Mouse (Mus musculus) embryonic facial prominence, embryonic 12.5 days (tissue): Measurements from ENCODE around the gene Lrp10. TPM values are rescaled to one million over a fixed set of nuclear protein-coding genes. Genes with fewer than 3 reads are reported as not detected.

ENCODE experiments used
- ATAC-seq: fragments of 200-750 bp; cut with Nextera tagmentation; 2 replicates; pipeline ENCODE4 v1.8.0; 2017; ENCODE audit not compliant: insufficient number of reproducible peaks, insufficient read depth, low FRiP score, low TSS enrichment
- H3K27ac ChIP-seq: fragments of 300-500 bp; sonication (generic); 2 replicates; pipeline ENCODE4 v1.5.1; 2016; ENCODE audit warnings: mild to moderate bottlenecking
- H3K27me3 ChIP-seq: fragments of 300-500 bp; sonication (generic); 2 replicates; pipeline ENCODE4 v1.6.1; 2016; ENCODE audit warnings: mild to moderate bottlenecking, moderate library complexity
- H3K36me3 ChIP-seq: fragments of 300-500 bp; sonication (generic); 2 replicates; pipeline ENCODE4 v1.6.1; 2016; ENCODE audit warnings: mild to moderate bottlenecking
- H3K4me1 ChIP-seq: fragments of 300-500 bp; sonication (generic); 2 replicates; pipeline ENCODE4 v1.6.1; 2016
- H3K4me2 ChIP-seq: fragments of 300-500 bp; sonication (generic); replicated peaks from 2 replicates; pipeline ENCODE4 v1.6.1; 2016; ENCODE audit warnings: mild to moderate bottlenecking, moderate library complexity
- H3K4me3 ChIP-seq: fragments of 300-500 bp; sonication (generic); 2 replicates; pipeline ENCODE4 v1.5.1; 2016; ENCODE audit warnings: mild to moderate bottlenecking
- H3K9ac ChIP-seq: fragments of 300-500 bp; sonication (generic); 2 replicates; pipeline ENCODE4 v1.6.1; 2016; ENCODE audit warnings: mild to moderate bottlenecking, moderate library complexity
- H3K9me3 ChIP-seq: fragments of 300-500 bp; sonication (generic); 2 replicates; pipeline ENCODE4 v1.6.1; 2016; ENCODE audit warnings: mild to moderate bottlenecking, moderate library complexity
- WGBS: fragments of 180-500 bp; shearing (Covaris S2); methylation state at CpG from one replicate; pipeline ENCODE4 v1.1.7; 2016; 5-methylcytosine and 5-hydroxymethylcytosine counted together
- polyA plus RNA-seq: library from polyadenylated mRNA; unstranded; fragments of >200 nt; fragmentation: Nextera tagmentation; extraction: Ambion mirVana; gene quantifications from 2 replicates; pipeline ENCODE4 v1.2.1, GENCODE M21; 2016

The Lrp10 gene
- polyA plus RNA-seq, 1 experiment from 2014 or later = 34.6 TPM

DNA sequence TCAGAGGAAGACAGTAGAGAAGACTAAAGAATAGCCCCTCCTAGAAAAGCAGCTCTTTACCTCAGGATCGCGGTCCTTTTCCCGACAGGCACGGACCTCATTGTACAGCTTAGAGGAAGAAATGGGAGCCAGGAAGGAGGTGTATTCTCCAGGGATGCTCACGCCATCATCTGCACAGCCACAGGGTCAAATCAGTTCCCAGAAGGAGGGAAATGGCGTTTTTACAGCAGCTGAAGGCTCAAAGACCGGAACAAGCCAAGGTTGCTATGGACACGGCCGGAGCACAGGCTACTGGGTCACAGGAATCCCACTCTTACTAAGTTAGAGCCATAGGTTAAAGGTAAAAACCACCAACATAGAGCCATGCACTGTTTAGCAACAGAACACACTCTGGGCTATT is 45.8 kb downstream of the Lrp10 start:
- 91% methylated on average over 9 of the region's 9 CpGs for WGBS
- Histone ChIP-seq H3K4me1 (no peaks in the 10 kb centered on the region), H3K9ac (no peak overlapping the region), H3K27ac (no peak overlapping the region), H3K9me3 (0 out of 2 replicates have a peak, but pooled peaks cover 4% of the 10 kb centered on the region), H3K27me3 (no peaks in the 10 kb centered on the region), H3K4me3 (no peak overlapping the region), H3K4me2 (no peak overlapping the region), H3K36me3 (peaks cover 91% of the 10 kb centered on the region)
- no peak for ATAC-seq

DNA sequence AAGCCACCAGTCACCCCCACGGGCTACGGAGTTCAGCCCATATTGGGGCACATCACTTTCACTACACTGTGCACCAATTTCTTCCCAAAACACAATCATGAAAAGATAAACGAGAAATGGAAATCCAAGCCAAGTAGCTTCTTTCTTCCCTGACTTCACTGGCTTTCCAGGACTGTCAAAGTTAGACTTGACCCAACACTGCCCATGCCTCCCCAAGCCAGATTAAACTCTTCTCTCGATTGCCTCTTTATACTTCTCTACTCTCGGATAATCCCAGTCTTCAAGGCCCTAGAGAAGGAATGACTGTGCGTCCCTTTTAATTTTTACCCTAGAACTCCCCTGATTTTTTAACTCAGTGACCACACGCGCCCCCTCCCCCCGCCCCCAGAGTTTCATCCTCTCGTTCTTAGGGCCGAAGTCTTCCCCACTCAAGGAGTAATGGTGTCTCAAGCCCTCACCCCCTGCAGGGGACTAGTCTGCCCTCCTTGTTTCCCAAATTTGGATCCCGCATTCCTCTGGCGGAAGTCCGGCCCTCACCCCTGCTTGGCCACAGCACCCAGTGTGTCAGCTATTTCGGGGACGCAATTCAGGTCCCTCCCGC is 52.9 kb downstream of the Lrp10 start:
- Histone ChIP-seq H3K9me3 (0 out of 2 replicates have a peak, but pooled peaks cover 4% of the 10 kb centered on the region), H3K9ac (peak overlapping the region; percentile 71), H3K4me1 (peaks cover 8% of the 10 kb centered on the region; the same call in 1 of the 2 replicates), H3K27me3 (no peaks in the 10 kb centered on the region), H3K27ac (no peak overlapping the region), H3K4me3 (peak overlapping the region; percentile 61), H3K36me3 (peaks cover 35% of the 10 kb centered on the region), H3K4me2 (peak overlapping the region; percentile 70)
- 4% methylated on average over 17 of the region's 17 CpGs for WGBS
- ATAC-seq = no peak

Other genes with a start within 250 kb of the Lrp10 start
- 264 and 270 TPM in 2 replicates for gene Dad1, start 210.0 kb upstream of the Lrp10 start, polyA plus RNA-seq
- 51.5 and 51.9 TPM in 2 replicates for gene Abhd4, start 209.9 kb upstream of the Lrp10 start, polyA plus RNA-seq
- gene Olfr49, start 179.2 kb upstream of the Lrp10 start, polyA plus RNA-seq = not detected in 2 replicates
- gene Oxa1l, start 103.3 kb upstream of the Lrp10 start, polyA plus RNA-seq = 43.3 and 47.4 TPM in 2 replicates
- 4.8 and 5.2 TPM in 2 replicates for gene Slc7a7, start 46.4 kb upstream of the Lrp10 start, polyA plus RNA-seq
- 253 and 263 TPM in 2 replicates for gene Mrpl52, start 37.2 kb upstream of the Lrp10 start, polyA plus RNA-seq
- 182 and 194 TPM in 2 replicates for gene Mmp14, start 32.5 kb upstream of the Lrp10 start, polyA plus RNA-seq
- 5.5 and 6.9 TPM in 2 replicates for gene Rem2, start 12.0 kb downstream of the Lrp10 start, polyA plus RNA-seq
- gene Prmt5, start 53.4 kb downstream of the Lrp10 start, polyA plus RNA-seq = 96.4 and 101 TPM in 2 replicates
- 50.5 and 52.3 TPM in 2 replicates for gene Haus4, start 90.5 kb downstream of the Lrp10 start, polyA plus RNA-seq
- 67.8 and 69.0 TPM in 2 replicates for gene Ajuba, start 113.4 kb downstream of the Lrp10 start, polyA plus RNA-seq
- 9.0 and 10.1 TPM in 2 replicates for gene 4931414P19Rik, start 141.9 kb downstream of the Lrp10 start, polyA plus RNA-seq
- 381 and 403 TPM in 2 replicates for gene Psmb5, start 153.9 kb downstream of the Lrp10 start, polyA plus RNA-seq
- gene Psmb11, start 157.3 kb downstream of the Lrp10 start, polyA plus RNA-seq = 0.05 and 0.10 TPM in 2 replicates
- 1.1 TPM in 1 of 2 replicates, not detected in the other for gene Gm17606, start 176.8 kb downstream of the Lrp10 start, polyA plus RNA-seq
- 10.8 and 11.9 TPM in 2 replicates for gene Cdh24, start 177.2 kb downstream of the Lrp10 start, polyA plus RNA-seq
- 94.4 and 106 TPM in 2 replicates for gene 1700123O20Rik, start 222.1 kb downstream of the Lrp10 start, polyA plus RNA-seq
- 150 and 157 TPM in 2 replicates for gene Acin1, start 222.8 kb downstream of the Lrp10 start, polyA plus RNA-seq
- 0.09 and 0.19 TPM in 2 replicates for gene Gm29776, start 234.7 kb downstream of the Lrp10 start, polyA plus RNA-seq
- gene Cebpe, start 248.0 kb downstream of the Lrp10 start, polyA plus RNA-seq = 0.42 TPM in 1 of 2 replicates, not detected in the other